Mouse (Mus musculus) embryonic facial prominence, embryonic 10.5 days (tissue): ENCODE measurements around the gene Khk. TPM values are rescaled to one million over a fixed set of nuclear protein-coding genes. Genes with fewer than 3 reads are reported as not detected.

ENCODE experiments used
- DNase-seq: peaks from one replicate; pipeline ENCODE4 v3.0.0-alpha.2; 2017; ENCODE audit warnings: low spot score
- H3K27ac ChIP-seq: fragments of 300-500 bp; sonication (generic); replicated peaks from 2 replicates; pipeline ENCODE4 v1.5.1; 2016; ENCODE audit warnings: mild to moderate bottlenecking
- H3K27me3 ChIP-seq: fragments of 300-500 bp; sonication (generic); replicated peaks from 2 replicates; pipeline ENCODE4 v1.6.1; 2016; ENCODE audit warnings: low read depth, mild to moderate bottlenecking; ENCODE audit not compliant: poor library complexity, severe bottlenecking
- H3K36me3 ChIP-seq: fragments of 300-500 bp; sonication (generic); replicated peaks from 2 replicates; pipeline ENCODE4 v1.6.1; 2016; ENCODE audit warnings: mild to moderate bottlenecking, moderate library complexity
- H3K4me1 ChIP-seq: fragments of 300-500 bp; sonication (generic); 2 replicates; pipeline ENCODE4 v1.6.1; 2016
- H3K4me3 ChIP-seq: fragments of 300-500 bp; sonication (generic); 2 replicates; pipeline ENCODE4 v1.5.1; 2016; ENCODE audit warnings: mild to moderate bottlenecking, moderate library complexity
- H3K9me3 ChIP-seq: fragments of 300-500 bp; sonication (generic); 2 replicates; pipeline ENCODE4 v1.6.1; 2016; ENCODE audit warnings: mild to moderate bottlenecking
- WGBS: fragments of 180-500 bp; shearing (Covaris S2); methylation state at CpG from one replicate; pipeline ENCODE4 v1.1.7; 2016; 5-methylcytosine and 5-hydroxymethylcytosine counted together
- polyA plus RNA-seq: library from polyadenylated mRNA; unstranded; fragments of >200 nt; fragmentation: Nextera tagmentation; extraction: Ambion mirVana; gene quantifications from 2 replicates; pipeline ENCODE4 v1.2.1, GENCODE M21; 2016

Gene Khk
- polyA plus RNA-seq, 1 experiment from 2014 or later: 9.9 TPM

DNA sequence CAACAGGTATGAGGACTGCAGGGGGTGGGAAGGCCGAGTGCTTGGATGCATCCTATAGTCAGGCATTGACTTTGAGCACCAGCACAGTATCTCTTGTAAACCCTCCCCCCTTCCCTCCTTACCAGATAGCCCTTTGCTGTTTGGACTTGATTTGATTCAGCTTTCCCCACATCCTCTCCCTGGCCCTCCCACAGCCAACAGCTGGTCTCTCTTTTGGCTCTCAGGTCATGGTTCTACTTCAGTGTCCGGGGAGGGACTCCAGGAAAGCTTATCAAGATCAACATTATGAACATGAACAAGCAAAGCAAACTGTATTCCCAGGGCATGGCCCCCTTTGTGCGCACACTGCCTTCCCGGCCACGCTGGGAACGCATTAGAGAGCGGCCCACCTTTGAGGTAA, 30.9 kb upstream of the Khk start:
- Histone ChIP-seq H3K4me1 (peaks cover 29% of the 10 kb centered on the region), H3K9me3 (no peaks in the 10 kb centered on the region), H3K27ac (peak overlapping the region; percentile 99), H3K27me3 (no peaks in the 10 kb centered on the region), H3K36me3 (peaks cover 51% of the 10 kb centered on the region), H3K4me3 (peak overlapping the region; percentile 77)
- WGBS: 80% methylated on average over 7 of the region's 7 CpGs
- no peak for DNase-seq

DNA sequence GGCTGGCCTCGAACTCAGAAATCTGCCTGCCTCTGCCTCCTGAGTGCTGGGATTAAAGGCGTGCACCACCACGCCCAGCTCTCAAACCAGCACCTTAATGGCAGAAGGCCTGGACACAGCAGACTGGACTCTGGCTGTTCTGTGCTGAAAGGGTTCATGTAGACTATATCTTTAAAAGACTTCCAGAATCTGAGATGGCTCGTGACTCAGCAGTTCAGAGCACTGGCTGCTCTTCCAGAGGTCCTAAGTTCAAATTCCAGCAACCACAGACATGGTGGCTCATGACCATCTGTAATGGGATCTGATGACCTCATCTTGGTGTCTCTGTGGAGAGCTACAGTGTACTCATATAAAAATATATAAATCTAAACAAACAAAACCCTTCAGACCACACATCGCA, 19.4 kb upstream of the Khk start:
- peaks cover 22% of the 10 kb centered on the region for H3K4me1 ChIP-seq
- no peak overlapping the region for H3K27ac ChIP-seq
- WGBS: 94% methylated on average over 5 of the region's 5 CpGs
- H3K4me3 ChIP-seq: no peak overlapping the region
- H3K36me3 ChIP-seq: peaks cover 94% of the 10 kb centered on the region
- no peak for DNase-seq
- no peaks in the 10 kb centered on the region for H3K9me3 ChIP-seq
- no peaks in the 10 kb centered on the region for H3K27me3 ChIP-seq

DNA sequence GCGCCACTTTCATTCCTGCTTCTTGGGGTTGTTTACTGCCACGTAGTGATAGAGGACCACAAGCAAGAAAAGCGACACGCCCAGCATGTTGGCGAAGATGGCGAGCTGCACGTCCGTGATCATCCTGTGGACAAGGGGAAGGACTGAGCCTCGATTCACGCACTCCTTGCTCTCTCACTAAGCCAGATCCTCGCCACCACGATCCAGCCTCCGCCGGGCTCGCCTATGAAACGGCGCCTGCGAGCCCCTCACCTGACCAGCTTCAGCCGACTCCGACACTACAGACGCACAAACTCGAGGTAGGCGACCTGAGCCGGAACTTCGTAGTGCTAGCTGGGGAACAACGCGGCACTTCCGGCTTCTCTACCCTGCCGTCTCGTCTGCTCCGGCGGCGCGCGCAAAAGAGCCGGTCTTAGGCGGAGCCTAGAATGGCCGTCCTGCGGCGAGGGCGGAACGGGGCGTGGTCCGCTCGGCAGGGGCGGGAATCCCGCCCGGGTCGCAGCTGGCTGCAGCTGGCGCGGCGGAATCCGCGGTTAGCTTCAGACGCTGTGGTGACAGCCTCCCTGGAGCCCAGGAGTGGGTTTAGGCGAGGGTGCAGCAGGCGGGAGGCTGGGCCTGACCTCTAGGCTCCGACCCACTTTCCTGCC, 13.7 kb upstream of the Khk start, which contains the start of gene Ost4:
TSS of gene Ost4 (minus strand) at position 376 of the 647 bp plus-strand sequence.
- under 1% methylated on average over 58 of the region's 58 CpGs for WGBS

DNA sequence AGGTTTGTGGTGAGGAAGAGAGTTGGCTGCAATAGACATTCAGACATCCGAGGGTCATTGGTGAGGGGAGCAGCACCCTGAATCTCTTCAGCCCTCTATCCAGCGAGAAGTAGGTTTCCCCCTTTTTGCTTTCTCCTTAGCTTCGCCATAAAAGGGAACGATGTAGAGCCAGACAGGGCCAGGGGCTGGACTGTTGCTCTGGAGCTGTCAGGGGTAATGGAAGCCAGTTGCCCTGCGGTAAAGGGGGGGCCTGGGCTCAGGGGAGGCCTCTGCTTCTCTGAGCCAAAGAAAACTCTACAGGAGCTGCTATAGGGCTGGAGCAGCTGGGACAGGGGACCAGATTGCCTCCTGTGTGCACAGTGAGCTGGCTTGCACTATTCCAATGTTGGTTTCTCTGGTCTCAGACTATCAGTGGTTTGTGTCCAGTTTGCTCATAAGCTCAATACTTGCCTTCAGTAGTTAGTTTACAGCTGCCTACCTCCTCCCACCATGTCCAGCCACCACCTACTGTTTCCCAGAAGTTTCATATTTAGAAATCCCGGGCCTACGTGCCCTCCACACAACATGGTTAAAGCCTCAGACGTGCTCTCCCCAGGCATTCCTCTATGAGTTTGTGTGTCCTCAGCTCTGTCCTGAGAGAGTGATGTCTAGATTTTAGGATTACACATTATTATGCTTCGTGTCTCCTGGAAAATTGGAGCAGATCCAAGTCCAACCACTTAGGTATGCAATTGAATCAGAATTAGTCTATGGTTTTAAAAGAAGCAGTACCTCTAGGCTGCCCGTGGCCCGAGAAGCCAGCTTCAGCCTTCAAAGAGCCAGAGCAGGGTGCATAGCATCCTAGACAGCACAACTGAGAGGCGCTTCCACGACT, 12.6 kb upstream of the Khk start:
- Histone ChIP-seq H3K27me3 (no peaks in the 10 kb centered on the region), H3K4me3 (peak overlapping the region; percentile 85), H3K9me3 (no peaks in the 10 kb centered on the region), H3K27ac (peak overlapping the region; percentile 92), H3K36me3 (peaks cover 26% of the 10 kb centered on the region), H3K4me1 (peaks cover 83% of the 10 kb centered on the region)
- WGBS: 38% methylated on average over 13 of the region's 13 CpGs
- DNase-seq: peak; percentile 71

More for the DNA sequence above, 13.7 kb upstream of the Khk start, which contains the start of gene Ost4:
- peak; percentile 98 for DNase-seq
- Histone ChIP-seq H3K9me3 (no peaks in the 10 kb centered on the region), H3K27me3 (no peaks in the 10 kb centered on the region), H3K27ac (peak within 1 kb of the TSS; percentile 92), H3K4me1 (peaks cover 71% of the 10 kb centered on the region), H3K4me3 (peak within 1 kb of the TSS; percentile 85), H3K36me3 (peaks cover 37% of the 10 kb centered on the region)

DNA sequence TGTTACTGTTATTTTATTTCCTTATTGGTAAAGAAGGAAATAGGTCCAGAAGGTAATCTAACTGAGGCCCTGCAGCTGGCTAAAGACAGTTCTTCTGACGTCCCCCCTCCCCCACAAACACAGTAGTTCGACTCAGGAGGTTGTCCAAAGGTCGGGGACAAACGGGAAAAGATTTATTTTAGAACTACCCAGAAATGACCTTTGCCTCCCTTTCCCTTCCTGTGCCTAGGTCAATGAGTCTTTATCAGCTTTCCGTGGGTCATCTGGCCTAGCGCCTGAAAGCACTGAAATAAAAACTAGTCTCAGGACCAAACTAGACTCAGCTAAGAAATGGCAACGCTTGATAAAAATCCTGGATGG, 12.0 kb upstream of the Khk start:
- Histone ChIP-seq H3K27ac (peak overlapping the region; percentile 92), H3K9me3 (no peaks in the 10 kb centered on the region), H3K36me3 (peaks cover 20% of the 10 kb centered on the region), H3K4me3 (peak overlapping the region; percentile 29), H3K27me3 (no peaks in the 10 kb centered on the region), H3K4me1 (peaks cover 89% of the 10 kb centered on the region)
- no peak for DNase-seq
- WGBS: 32% methylated on average over 7 of the region's 7 CpGs

DNA sequence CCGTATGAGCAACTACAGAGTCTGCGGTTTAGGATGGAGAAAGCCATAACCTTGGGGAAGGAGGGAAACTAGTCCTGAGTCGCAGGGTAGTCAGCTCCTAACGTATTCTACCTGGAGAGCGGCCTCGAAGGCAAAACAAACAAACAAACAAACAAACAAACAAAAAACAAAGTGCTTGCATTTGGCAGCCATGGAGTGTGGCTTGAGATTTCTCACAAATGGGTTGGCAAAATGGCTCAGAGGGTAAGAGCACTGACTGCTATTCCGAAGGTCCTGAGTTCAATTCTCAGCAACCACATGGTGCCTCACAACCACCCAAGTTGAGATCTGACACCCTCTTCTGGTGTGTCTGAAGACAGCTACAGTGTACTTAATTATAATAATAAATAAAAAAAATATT, 11.4 kb upstream of the Khk start:
- Histone ChIP-seq H3K4me1 (peaks cover 91% of the 10 kb centered on the region), H3K27me3 (no peaks in the 10 kb centered on the region), H3K27ac (peak overlapping the region; percentile 92), H3K4me3 (no peak overlapping the region), H3K9me3 (no peaks in the 10 kb centered on the region), H3K36me3 (peaks cover 14% of the 10 kb centered on the region)
- WGBS: 77% methylated on average over 7 of the region's 7 CpGs
- DNase-seq: no peak

DNA sequence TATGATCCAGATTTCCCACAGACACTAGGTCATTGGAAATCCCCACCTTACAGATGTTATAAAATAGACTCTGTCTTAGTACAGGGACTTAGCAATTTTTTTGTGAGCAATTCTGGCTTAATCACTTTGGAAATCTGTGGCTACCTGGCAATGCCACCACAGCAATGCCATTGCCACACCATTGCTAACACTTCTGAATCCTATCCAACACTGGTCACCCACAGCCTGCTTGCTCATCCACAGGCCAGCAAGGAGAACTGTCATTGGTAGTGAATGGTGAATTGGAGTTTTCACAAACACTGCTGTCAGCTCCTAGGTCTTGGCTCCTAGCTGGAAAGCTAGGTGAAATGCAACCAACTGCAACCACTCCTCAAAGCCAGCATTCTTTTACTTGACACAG, 10.8 kb upstream of the Khk start:
- Histone ChIP-seq H3K4me3 (no peak overlapping the region), H3K9me3 (no peaks in the 10 kb centered on the region), H3K27me3 (no peaks in the 10 kb centered on the region), H3K36me3 (peaks cover 8% of the 10 kb centered on the region), H3K4me1 (peaks cover 91% of the 10 kb centered on the region), H3K27ac (peak overlapping the region; percentile 89)
- no peak for DNase-seq

DNA sequence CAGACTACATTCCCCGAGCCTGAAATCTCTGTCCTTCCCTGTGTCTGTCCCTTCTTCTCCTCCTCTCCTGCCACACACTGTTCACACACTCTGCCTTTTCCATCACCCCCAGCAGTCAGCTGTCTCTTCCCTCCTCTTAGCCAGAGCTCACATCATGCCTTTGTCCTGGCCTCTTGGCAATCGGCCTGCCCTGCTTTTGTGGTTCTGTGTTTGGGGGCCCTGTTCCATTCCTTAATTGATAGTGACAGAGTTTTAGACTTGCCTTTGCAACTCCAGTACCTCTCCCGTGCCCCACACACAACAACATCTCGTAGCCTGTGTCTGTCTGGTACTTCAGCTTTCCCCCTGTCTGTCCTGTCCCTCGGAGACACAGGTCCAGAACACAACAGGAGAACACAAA, 9.1 kb upstream of the Khk start:
- 52% methylated on average over 5 of the region's 5 CpGs for WGBS
- Histone ChIP-seq H3K27me3 (no peaks in the 10 kb centered on the region), H3K4me3 (peak overlapping the region; percentile 61; the same call in 1 of the 2 replicates), H3K4me1 (peaks cover 92% of the 10 kb centered on the region), H3K27ac (peak overlapping the region; percentile 89), H3K9me3 (no peaks in the 10 kb centered on the region), H3K36me3 (peaks cover 6% of the 10 kb centered on the region)
- DNase-seq: peak; percentile 41

DNA sequence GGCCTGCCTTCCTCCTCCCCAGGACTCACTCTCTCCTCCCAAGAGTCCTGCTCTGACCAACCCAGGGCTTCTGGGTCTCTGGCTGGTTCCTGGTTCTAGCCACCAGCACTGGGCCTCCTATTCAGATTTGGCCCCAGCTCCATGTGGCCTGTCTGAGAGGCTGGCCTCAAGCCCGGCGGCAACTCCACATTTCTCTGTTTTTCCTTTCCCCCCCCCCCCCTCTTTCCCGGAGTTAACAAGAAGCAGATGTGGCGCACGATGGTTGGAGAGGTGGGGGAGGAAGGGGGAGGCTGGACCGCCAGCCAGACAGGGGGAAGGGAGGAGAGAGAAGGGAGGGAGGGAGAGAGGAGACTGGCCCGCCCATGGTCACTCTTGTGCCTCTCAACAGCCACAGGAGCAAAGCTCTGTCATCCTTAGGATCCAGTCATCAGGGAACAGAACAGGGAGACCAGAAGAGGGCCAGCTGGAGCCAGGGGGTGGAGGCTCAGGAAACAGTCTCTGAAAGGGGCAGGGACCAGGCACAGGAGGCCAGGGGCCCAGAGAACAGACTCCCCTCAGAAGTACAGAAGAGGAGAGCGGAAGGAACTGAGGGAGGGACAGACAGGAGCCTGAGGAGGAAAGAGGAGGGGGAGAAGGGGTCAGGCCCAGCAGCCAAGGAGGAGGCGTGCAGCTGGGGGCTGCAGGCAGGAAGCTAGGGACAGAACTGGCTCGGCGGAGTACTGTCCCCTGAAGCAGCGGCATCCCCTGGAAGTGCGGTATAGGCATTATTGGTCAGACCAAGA, 8.0 kb upstream of the Khk start, which contains the start of gene Emilin1:
TSS of gene Emilin1 (plus strand) at position 343 of the 782 bp plus-strand sequence.
- H3K4me1 ChIP-seq: peaks cover 97% of the 10 kb centered on the region
- H3K27ac ChIP-seq: peak within 1 kb of the TSS; percentile 89
- H3K36me3 ChIP-seq: peaks cover 17% of the 10 kb centered on the region
- peak within 1 kb of the TSS; percentile 61 for H3K4me3 ChIP-seq
- H3K27me3 ChIP-seq: no peaks in the 10 kb centered on the region
- DNase-seq: peak; percentile 94
- WGBS: 19% methylated on average over 13 of the region's 13 CpGs
- no peaks in the 10 kb centered on the region for H3K9me3 ChIP-seq

DNA sequence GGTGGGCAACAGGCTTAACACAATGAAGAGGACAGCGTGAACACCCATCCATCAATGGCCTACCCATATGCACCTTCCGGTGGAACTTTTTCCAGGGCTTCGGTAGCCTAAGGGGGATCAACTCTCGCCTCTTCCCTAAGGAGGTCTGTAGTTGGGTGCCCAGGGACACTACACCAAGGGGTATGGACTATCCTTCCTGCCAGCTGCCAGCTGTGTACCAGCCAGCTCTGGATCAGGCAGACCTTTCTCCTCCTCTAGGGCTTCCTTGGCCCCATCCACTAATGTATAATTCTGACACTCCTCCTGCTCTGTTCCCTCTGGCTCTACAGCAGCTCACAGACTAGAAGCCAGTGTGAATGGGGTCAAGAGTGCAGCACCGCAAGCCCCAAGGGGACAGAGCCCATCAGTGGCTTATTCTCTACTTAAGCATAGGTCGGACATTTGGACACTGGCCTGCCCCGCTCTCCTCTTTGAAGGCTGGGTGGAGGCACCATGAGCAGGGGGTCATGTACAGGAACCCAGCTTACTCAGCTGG, 7.1 kb upstream of the Khk start:
- H3K27ac ChIP-seq: peak overlapping the region; percentile 89
- H3K9me3 ChIP-seq: no peaks in the 10 kb centered on the region
- peaks cover 93% of the 10 kb centered on the region for H3K4me1 ChIP-seq
- peaks cover 27% of the 10 kb centered on the region for H3K36me3 ChIP-seq
- 41% methylated on average over 7 of the region's 7 CpGs for WGBS
- peak overlapping the region; percentile 61 for H3K4me3 ChIP-seq
- peak; percentile 22 for DNase-seq
- H3K27me3 ChIP-seq: no peaks in the 10 kb centered on the region

DNA sequence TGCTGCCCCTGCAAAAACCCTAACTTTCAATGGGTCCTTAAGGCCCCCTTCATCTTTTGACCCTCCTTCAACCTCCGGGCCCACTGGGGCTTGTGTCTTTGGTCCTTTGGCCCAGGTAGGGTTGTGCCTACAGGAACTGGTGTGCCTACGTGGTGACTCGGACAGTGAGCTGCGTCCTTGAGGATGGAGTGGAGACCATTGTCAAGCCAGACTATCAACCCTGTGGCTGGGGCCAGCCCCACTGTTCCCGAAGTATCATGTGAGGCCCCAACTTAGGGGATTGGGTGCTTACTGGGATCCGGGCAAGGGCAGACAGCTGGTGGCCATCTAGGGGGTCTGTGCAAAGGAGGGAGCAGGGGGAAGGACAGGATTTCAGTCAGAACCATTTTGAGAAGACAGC, 6.4 kb upstream of the Khk start:
- Histone ChIP-seq H3K4me3 (peak overlapping the region; percentile 61), H3K4me1 (peaks cover 86% of the 10 kb centered on the region), H3K36me3 (peaks cover 33% of the 10 kb centered on the region), H3K27ac (peak overlapping the region; percentile 89), H3K9me3 (no peaks in the 10 kb centered on the region), H3K27me3 (0 out of 2 replicates have a peak, but pooled peaks cover 3% of the 10 kb centered on the region)
- WGBS: 54% methylated on average over 6 of the region's 6 CpGs
- DNase-seq: no peak

DNA sequence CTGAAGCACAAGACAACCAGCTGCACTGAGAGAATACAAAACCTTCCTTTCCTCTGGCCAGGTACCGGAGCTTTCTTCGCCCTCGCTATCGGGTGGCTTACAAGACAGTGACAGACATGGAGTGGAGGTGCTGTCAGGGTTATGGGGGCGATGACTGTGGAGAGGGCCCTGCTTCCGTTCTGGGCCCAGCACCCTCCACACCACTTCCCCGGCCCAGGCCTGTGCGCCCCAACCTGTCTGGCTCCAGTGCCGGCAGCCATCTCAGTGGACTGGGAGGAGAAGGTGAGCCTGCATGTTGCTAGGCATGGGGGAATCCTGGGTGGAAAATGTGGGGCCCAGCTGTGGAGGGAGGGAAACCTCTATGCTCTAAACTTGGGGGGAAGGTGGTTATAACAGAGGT, 5.8 kb upstream of the Khk start:
- Histone ChIP-seq H3K36me3 (peaks cover 39% of the 10 kb centered on the region), H3K27me3 (0 out of 2 replicates have a peak, but pooled peaks cover 3% of the 10 kb centered on the region), H3K4me1 (peaks cover 88% of the 10 kb centered on the region)

More for the DNA sequence above, 5.8 kb upstream of the Khk start:
- Histone ChIP-seq H3K4me3 (peak overlapping the region; percentile 61), H3K27ac (peak overlapping the region; percentile 89), H3K9me3 (no peaks in the 10 kb centered on the region)
- DNase-seq: no peak
- 55% methylated on average over 9 of the region's 9 CpGs for WGBS
